Mouse (Mus musculus) testis, adult 10 weeks (tissue): ENCODE measurements around the gene Atg10. TPM values are rescaled to one million over a fixed set of nuclear protein-coding genes. Genes with fewer than 3 reads are reported as not detected.

Source experiments
- polyA plus RNA-seq: library from polyadenylated mRNA; stranded (reverse); fragments of 350-450 nt; fragmentation: Illumina TruSeq; extraction: RNeasy Lipid Tissue Mini Kit (QIAGEN cat#74804); gene quantifications from one replicate; pipeline ENCODE4 v1.2.3, GENCODE M21; 2014; ENCODE audit warnings: low read depth, low replicate concordance

Atg10 gene
- polyA plus RNA-seq: 6.8 TPM

DNA sequence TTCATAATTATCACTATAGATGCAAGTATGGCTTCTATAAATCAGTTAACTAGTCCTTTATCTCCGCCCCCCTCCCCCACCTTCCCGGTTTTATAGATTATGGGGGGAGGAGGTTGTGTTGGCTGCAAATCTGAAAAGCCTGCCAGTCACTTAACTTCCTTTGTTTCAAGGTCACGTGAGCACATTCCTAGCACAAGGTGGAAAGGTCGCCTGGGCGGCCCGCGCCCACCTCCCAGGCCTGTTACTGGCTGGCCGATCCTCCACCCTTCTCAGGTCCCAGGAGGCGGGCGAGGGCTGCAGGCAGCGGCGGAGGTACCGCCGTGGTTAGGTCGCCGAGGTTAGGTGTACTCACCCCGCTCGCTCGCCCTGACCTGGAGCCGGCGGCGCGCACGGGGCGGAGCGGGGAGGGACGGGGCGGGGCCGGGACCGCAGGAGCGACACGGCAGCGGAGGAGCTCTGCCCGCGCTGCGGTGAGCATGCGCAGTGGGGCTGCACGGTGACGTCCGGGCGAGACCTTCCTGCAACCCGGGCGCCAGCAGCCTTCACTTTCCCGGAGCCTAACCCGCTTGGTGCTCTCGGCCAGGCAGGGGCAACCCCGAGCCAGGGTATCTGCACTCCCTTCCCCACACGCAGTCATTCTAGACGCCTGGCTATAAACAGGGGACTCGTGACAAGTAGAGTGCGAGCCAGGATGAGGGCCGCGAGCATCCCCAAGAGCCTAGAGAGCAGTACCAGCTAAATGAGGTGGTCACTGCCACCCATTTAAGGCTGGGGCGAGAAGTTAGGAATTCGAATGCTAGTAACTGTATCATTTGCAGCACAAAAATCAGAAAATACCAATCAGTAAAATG is at the start of gene Atg10:
Gene Atg10, minus strand, starts transcription at position 382 of the 851 bp plus-strand sequence.

DNA sequence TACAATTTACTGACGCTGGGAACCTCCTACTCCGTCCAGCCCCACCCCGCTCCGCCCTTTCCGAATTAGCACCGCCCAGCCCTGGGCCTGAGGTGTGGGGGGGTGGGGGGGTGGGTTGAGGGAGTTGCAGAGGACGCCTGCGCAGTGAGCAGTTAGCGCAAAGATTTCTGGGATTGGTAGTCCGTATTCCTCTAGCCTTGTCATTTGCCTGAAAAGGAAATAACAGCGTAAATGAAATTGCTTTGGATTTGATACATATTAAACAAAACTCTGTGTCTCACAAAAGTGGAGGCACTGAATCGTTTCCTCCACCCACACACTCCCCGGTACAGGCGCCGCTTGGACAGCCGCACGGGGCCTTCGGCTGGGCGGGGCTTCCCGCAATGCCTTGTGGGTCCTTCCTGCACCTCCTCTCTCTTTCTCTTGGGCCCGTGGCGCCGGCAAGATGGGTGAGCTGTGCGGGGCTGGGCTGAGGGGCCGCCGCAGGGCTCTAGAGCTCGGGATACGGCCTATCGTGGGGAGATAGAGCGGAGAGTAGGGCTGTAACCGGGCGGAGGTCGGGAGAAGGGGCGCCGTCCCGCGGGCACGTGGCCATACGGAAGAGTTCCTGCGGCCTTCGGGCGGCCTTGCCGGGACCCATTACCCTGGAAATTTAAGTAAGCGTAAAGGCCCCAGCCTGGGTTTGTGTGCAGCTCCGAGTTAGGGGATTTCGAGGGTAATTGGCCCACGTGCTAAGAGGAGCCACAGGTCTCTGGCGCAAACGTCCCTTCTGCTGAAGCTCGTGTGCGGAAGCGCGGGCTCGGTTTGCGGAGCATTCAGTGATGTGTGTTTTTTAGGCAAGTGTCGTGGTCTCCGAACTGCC is 300.8 kb downstream of the Atg10 start, which contains the start of gene Rps23:
Gene Rps23, plus strand, starts transcription at position 208 of the 862 bp plus-strand sequence.

DNA sequence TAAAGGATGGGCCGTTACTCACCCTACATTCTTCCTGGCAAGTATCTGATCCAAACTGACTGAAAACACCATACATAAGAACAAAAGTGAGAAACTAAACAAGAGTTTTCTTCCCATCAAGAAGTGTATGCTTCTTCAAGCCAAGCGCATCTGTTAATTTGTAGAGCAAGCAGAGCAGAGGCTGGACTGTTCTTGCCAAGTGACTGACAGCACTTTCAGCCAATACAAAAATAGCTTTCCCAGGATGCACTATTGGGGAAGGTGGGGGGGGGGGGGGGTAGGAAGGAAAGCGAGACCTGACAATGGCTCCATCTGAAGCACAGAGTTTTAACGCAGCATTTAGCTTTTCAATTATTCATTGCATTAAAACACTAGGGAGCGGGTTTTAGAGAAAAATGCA is 318.6 kb downstream of the Atg10 start, which contains the start of gene Atp6ap1l:
Gene Atp6ap1l, minus strand, starts transcription at position 180 of the 400 bp plus-strand sequence.

Other genes starting within 250 kb of the Atg10 start
- gene Ssbp2, start 236.3 kb upstream of the Atg10 start, polyA plus RNA-seq: 7.5 TPM